Mouse (Mus musculus) CD4-positive, CD25-positive, alpha-beta regulatory T cell (primary cell): ENCODE results near the gene Guk1. TPM values are rescaled to one million over a fixed set of nuclear protein-coding genes. Genes with fewer than 3 reads are reported as not detected.

Experiments
- polyA plus RNA-seq: library from polyadenylated mRNA; unstranded; fragments of 100-300 nt; shearing (Covaris generic); gene quantifications from one replicate; pipeline ENCODE4 v1.2.1, GENCODE M21; 2017

Gene Guk1
- polyA plus RNA-seq = 88.0 TPM

GRCm38 (mm10) chr11:59192059-59192386 is at the start of gene Guk1:
TSS of gene Guk1 (minus strand) at chr11:59192212.

GRCm38 (mm10) chr11:59228122-59228953 is 36.3 kb upstream of the Guk1 start, which contains the start of gene Arf1:
TSS of gene Arf1 (minus strand) at chr11:59228270.

GRCm38 (mm10) chr11:59208153-59208831 is 16.3 kb upstream of the Guk1 start, which contains the start of gene 2310033P09Rik:
TSS of gene 2310033P09Rik (plus strand) at chr11:59208321.

GRCm38 (mm10) chr11:59202081-59202995 is 10.3 kb upstream of the Guk1 start, which contains the start of gene Mrpl55:
TSS of gene Mrpl55 (plus strand) at chr11:59202486.

GRCm38 (mm10) chr11:59182864-59183331 is 9.1 kb downstream of the Guk1 start, which contains the start of gene Gjc2:
TSS of gene Gjc2 (minus strand) at chr11:59183213.

GRCm38 (mm10) chr11:59163255-59164236 is 28.5 kb downstream of the Guk1 start, which contains the start of gene Iba57:
TSS of gene Iba57 (minus strand) at chr11:59163739.

GRCm38 (mm10) chr11:59135904-59136452 is 56.0 kb downstream of the Guk1 start, which contains the start of gene Obscn:
TSS of gene Obscn (minus strand) at chr11:59136402.

Other genes with a start within 250 kb of the Guk1 start
- 22.4 TPM for gene Hist3h2ba, start 243.3 kb downstream of the Guk1 start, polyA plus RNA-seq
- 20.4 TPM for gene Hist3h2a, start 237.5 kb downstream of the Guk1 start, polyA plus RNA-seq
- gene Trim17, start 237.5 kb downstream of the Guk1 start, polyA plus RNA-seq = 0.34 TPM
- gene Trim11, start 214.1 kb downstream of the Guk1 start, polyA plus RNA-seq = 55.0 TPM
- 0.04 TPM for gene Obscn, start 55.8 kb downstream of the Guk1 start, polyA plus RNA-seq
- gene Iba57, start 28.5 kb downstream of the Guk1 start, polyA plus RNA-seq = 7.8 TPM
- not detected for gene Gjc2, start 9.0 kb downstream of the Guk1 start, polyA plus RNA-seq
- gene Mrpl55, start 10.3 kb upstream of the Guk1 start, polyA plus RNA-seq = 44.2 TPM
- 40.1 TPM for gene 2310033P09Rik, start 16.1 kb upstream of the Guk1 start, polyA plus RNA-seq
- gene Arf1, start 36.1 kb upstream of the Guk1 start, polyA plus RNA-seq = 474 TPM
- not detected for gene Wnt3a, start 98.5 kb upstream of the Guk1 start, polyA plus RNA-seq
- not detected for gene Wnt9a, start 114.7 kb upstream of the Guk1 start, polyA plus RNA-seq
- gene Prss38, start 183.4 kb upstream of the Guk1 start, polyA plus RNA-seq = not detected